Mouse (Mus musculus) E14TG2a.4 (cell line): ENCODE data around the gene Ralgps1.

ENCODE experiments used
- H3K27me3 ChIP-seq: 2 replicates; pipeline ENCODE4 v1.6.1; 2014; ENCODE audit warnings: low read length, control low read depth; ENCODE audit not compliant: insufficient read depth
- H3K36me3 ChIP-seq: 2 replicates; pipeline ENCODE4 v1.6.1; 2014; ENCODE audit warnings: low read length, control low read depth; ENCODE audit not compliant: insufficient read depth
- H3K4me1 ChIP-seq: replicated peaks from 2 replicates; pipeline ENCODE4 v1.6.1; 2014; ENCODE audit warnings: low read depth, low read length, control low read depth
- H3K4me3 ChIP-seq: replicated peaks from 2 replicates; pipeline ENCODE4 v1.5.1; 2014; ENCODE audit warnings: mild to moderate bottlenecking, low read length
- H3K9me3 ChIP-seq: 2 replicates; pipeline ENCODE4 v1.6.1; 2014; ENCODE audit warnings: low read length, control low read depth
- CTCF ChIP-seq: conservative IDR thresholded peaks from 2 replicates; pipeline ENCODE4 v1.5.1; 2014; ENCODE audit warnings: low read length
- NANOG ChIP-seq: IDR thresholded peaks from 2 replicates; pipeline ENCODE4 v1.6.1; 2014; ENCODE audit warnings: borderline replicate concordance, low read length, mixed read lengths
- POU5F1 ChIP-seq: IDR thresholded peaks from 2 replicates; pipeline ENCODE4 v1.6.1; 2014; ENCODE audit warnings: low read length, borderline replicate concordance

Ralgps1 gene

DNA sequence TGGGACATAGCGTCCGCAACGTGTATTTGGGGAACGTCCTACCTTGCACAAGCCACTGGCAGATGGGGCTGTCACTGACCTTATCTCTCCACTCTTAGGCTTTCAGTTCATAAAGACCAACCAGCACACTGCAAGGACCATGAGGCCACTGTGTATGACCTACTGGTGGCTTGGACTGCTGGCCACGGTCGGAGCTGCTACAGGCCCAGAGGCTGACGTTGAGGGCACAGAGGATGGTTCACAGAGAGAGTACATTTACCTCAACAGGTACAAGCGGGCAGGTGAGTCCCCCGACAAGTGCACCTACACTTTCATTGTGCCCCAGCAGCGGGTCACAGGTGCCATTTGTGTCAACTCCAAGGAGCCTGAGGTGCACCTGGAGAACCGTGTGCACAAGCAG, 143.2 kb downstream of the Ralgps1 start:
- Histone ChIP-seq H3K9me3 (no peaks in the 10 kb centered on the region), H3K27me3 (no peaks in the 10 kb centered on the region), H3K4me3 (no peak overlapping the region), H3K36me3 (peaks cover 12% of the 10 kb centered on the region; the same call in 1 of the 2 replicates), H3K4me1 (peaks cover 39% of the 10 kb centered on the region)
- TF ChIP-seq CTCF (no peak), NANOG (no peak), POU5F1 (no peak)

GRCm38 (mm10) chr2:33225921-33226320, 145.4 kb downstream of the Ralgps1 start:
- Histone ChIP-seq H3K9me3 (no peaks in the 10 kb centered on the region), H3K4me1 (peaks cover 24% of the 10 kb centered on the region), H3K27me3 (no peaks in the 10 kb centered on the region), H3K4me3 (no peak overlapping the region), H3K36me3 (peaks cover 16% of the 10 kb centered on the region; the same call in 1 of the 2 replicates)
- TF ChIP-seq POU5F1 (no peak), CTCF (no peak), NANOG (no peak)

GRCm38 (mm10) chr2:33223656-33224358, 147.5 kb downstream of the Ralgps1 start:
- Histone ChIP-seq H3K27me3 (no peaks in the 10 kb centered on the region), H3K36me3 (peaks cover 16% of the 10 kb centered on the region; the same call in 1 of the 2 replicates), H3K9me3 (no peaks in the 10 kb centered on the region), H3K4me1 (peaks cover 27% of the 10 kb centered on the region), H3K4me3 (no peak overlapping the region)
- TF ChIP-seq POU5F1, result no peak
- no peak for TF ChIP-seq CTCF
- TF ChIP-seq NANOG, result no peak

DNA sequence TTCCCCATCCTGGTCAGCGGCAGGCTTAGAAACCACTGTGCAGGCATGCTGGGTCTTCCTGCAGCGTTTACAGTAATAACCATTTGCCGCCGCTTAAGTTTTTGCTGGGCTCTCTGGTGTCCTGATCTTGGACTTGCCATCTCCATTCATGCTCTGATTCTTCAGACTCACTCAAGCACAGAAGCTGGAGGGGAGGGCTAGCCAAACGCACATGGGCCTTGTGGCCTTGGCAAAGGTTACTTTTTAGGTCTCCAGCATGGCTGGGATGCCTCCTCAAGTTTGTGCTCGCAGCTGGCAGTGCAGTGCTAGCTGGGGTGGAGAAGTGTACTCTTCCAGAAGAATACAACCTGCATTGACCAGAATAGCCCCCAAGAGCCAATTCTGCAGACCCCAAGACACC, 148.8 kb downstream of the Ralgps1 start:
- peaks cover 30% of the 10 kb centered on the region for H3K4me1 ChIP-seq
- H3K27me3 ChIP-seq, result no peaks in the 10 kb centered on the region
- H3K36me3 ChIP-seq, result peaks cover 13% of the 10 kb centered on the region; the same call in 1 of the 2 replicates
- H3K4me3 ChIP-seq, result no peak overlapping the region
- H3K9me3 ChIP-seq, result no peaks in the 10 kb centered on the region
- no peak for TF ChIP-seq POU5F1

DNA sequence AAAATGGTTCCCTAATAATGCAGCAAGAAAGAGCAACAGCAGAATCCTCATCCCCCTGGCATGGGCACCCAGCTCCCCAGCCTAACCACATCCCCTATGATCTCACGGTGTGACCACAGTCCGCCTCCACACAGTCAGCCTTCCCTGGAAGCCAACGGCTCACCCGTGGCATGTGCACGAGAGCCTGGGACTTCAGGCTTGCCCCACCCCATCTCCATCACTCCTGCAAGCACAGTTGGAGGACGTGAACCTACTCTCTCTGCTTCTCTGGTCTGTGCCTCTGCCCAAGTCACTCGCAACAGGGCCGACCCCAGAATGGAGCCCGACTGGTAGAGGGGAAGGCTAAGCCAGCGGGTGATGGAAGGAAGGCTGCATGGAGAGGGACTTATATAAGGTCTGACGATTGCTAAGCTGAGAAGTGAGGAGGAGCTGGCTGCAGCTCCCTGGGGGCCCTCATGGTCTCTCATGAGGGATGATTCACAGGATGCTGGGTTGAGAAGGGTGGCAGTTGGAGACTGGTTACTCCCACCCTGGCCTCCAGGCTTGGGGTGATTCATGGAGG, 149.9 kb downstream of the Ralgps1 start:
- TF ChIP-seq POU5F1 (no peak), NANOG (no peak), CTCF (no peak)
- peaks cover 36% of the 10 kb centered on the region for H3K4me1 ChIP-seq
- no peak overlapping the region for H3K4me3 ChIP-seq
- H3K36me3 ChIP-seq, result peaks cover 13% of the 10 kb centered on the region; the same call in 1 of the 2 replicates
- H3K27me3 ChIP-seq, result no peaks in the 10 kb centered on the region
- H3K9me3 ChIP-seq, result no peaks in the 10 kb centered on the region

DNA sequence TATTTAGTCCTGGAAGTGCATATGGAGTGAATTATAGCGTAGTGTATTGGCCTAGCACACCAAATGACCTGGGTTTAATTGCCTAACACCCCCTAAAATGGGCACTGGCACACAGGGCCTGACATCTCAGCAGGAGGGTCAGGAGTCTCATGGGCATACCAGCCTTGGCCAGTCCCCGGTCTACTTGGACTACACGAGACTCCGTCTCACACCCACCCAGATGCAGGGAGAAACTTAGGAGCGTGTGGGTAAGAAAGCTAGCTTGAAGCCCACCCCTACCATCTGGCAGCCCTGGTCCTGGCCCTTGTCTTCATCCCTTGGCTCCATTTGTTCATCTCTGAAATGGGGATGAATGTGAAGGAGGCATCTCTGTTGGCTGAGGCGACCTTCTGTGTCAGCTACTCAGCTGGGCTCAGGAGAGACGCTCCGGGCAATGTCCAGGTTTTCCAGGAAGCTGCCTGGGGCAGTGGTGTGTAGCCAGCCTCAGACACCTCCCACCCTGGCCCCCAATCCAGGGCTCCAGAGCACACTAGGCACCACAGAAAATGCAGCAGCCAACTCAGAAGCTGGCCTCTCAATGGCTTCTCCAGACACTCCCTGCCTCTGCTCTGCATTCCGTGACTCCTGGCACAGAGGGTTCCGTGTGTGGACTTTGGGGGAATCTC, 150.5 kb downstream of the Ralgps1 start:
- H3K4me1 ChIP-seq, result peaks cover 36% of the 10 kb centered on the region
- TF ChIP-seq CTCF (no peak), POU5F1 (no peak), NANOG (no peak)

DNA sequence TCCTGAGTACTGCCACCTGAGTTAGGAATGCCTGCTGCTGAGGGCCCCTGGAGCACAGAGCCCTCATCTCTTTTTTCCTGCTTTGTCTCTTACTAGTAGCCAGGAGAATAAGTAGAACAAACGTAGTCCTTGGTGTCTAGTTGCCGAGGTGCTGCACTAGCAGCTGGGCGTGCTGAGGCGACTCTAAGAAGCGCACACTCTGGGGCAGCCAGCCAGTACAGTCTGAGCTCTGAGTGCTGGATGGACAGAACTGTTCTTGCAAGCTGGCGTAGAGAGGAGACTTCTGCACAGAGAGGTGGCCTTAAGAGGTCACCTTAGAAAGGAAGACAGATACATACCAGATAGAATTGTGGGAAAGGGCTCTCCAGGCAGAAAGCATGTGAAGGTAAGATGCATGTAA, 151.0 kb downstream of the Ralgps1 start:
- no peak for TF ChIP-seq POU5F1
- no peak for TF ChIP-seq CTCF
- no peak for TF ChIP-seq NANOG
- no peaks in the 10 kb centered on the region for H3K9me3 ChIP-seq
- peaks cover 37% of the 10 kb centered on the region for H3K4me1 ChIP-seq

More for the DNA sequence above, 150.5 kb downstream of the Ralgps1 start:
- Histone ChIP-seq H3K36me3 (peaks cover 13% of the 10 kb centered on the region; the same call in 1 of the 2 replicates), H3K4me3 (no peak overlapping the region), H3K9me3 (no peaks in the 10 kb centered on the region), H3K27me3 (no peaks in the 10 kb centered on the region)

DNA sequence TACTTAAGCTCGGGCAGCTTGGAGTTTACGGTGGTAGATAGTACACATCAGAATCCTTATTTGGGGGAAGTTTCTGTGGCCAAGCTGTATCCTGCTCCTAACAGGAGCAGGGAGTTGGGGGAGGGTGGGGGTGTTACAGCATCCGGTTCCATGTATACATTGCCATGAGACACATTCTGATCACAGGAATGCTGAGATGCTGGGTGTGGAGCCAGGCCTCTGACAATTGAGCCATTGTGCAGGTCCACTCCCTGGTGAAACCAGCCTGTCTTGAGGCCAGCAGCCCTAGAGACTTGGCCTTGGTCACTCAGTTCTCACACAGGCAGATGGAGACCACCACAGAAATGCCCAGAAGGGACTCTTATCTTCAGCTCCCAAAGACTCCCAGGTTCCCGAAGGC, 151.6 kb downstream of the Ralgps1 start:
- Histone ChIP-seq H3K4me1 (peaks cover 37% of the 10 kb centered on the region), H3K9me3 (no peaks in the 10 kb centered on the region), H3K27me3 (no peaks in the 10 kb centered on the region), H3K4me3 (no peak overlapping the region), H3K36me3 (peaks cover 13% of the 10 kb centered on the region; the same call in 1 of the 2 replicates)
- TF ChIP-seq POU5F1 (no peak), CTCF (no peak), NANOG (no peak)

More for the DNA sequence above, 151.0 kb downstream of the Ralgps1 start:
- Histone ChIP-seq H3K4me3 (no peak overlapping the region), H3K27me3 (no peaks in the 10 kb centered on the region), H3K36me3 (peaks cover 13% of the 10 kb centered on the region; the same call in 1 of the 2 replicates)
